Mouse (Mus musculus) lung, postnatal 4 days (tissue): ENCODE results near the gene Ccdc171.
A peak's percentile ranks its signal among the peaks of the same experiment; 100 is the strongest.
"Not testable (repeated sequence)": the region's sequence is repeated elsewhere in the genome, so short reads cannot be mapped to it uniquely, and the experiment has no call there.

ENCODE experiments used
- DNase-seq, 2 experiments: peaks; one replicate each; pipeline ENCODE4 v3.0.0; 2021

Ccdc171 gene

GRCm38 (mm10) chr4:83526270-83526987, 1.1 kb downstream of the Ccdc171 start:
- DNase-seq: no peak

- no peak for DNase-seq
Observed at GRCm38 (mm10) chr4:83526988-83527334, 1.6 kb downstream of the Ccdc171 start.

GRCm38 (mm10) chr4:83527921-83528320, 2.6 kb downstream of the Ccdc171 start:
- peak in 1 of 2 experiments; percentile 43 for DNase-seq

GRCm38 (mm10) chr4:83530060-83530459, 4.7 kb downstream of the Ccdc171 start:
- DNase-seq: not testable (repeated sequence)

- no peak for DNase-seq
Observed at GRCm38 (mm10) chr4:83533168-83533911, 8.0 kb downstream of the Ccdc171 start.

GRCm38 (mm10) chr4:83534024-83534423, 8.7 kb downstream of the Ccdc171 start:
- no peak for DNase-seq

- peak in 1 of 2 experiments; percentile 29 for DNase-seq
Observed at GRCm38 (mm10) chr4:83549501-83549900, 24.2 kb downstream of the Ccdc171 start.

- DNase-seq: no peak
Observed at GRCm38 (mm10) chr4:83567190-83568113, 42.1 kb downstream of the Ccdc171 start.

- peak; percentile 40 to 54 for DNase-seq
Observed at GRCm38 (mm10) chr4:83568145-83568544, 42.8 kb downstream of the Ccdc171 start.

- no peak for DNase-seq
Observed at GRCm38 (mm10) chr4:83570569-83570968, 45.2 kb downstream of the Ccdc171 start.

- DNase-seq: no peak
Observed at GRCm38 (mm10) chr4:83571033-83571432, 45.7 kb downstream of the Ccdc171 start.

GRCm38 (mm10) chr4:83572521-83572920, 47.2 kb downstream of the Ccdc171 start:
- DNase-seq: no peak

GRCm38 (mm10) chr4:83576315-83576714, 51.0 kb downstream of the Ccdc171 start:
- DNase-seq: no peak

GRCm38 (mm10) chr4:83580157-83580556, 54.8 kb downstream of the Ccdc171 start:
- no peak for DNase-seq

GRCm38 (mm10) chr4:83587563-83587962, 62.2 kb downstream of the Ccdc171 start:
- DNase-seq: no peak

- no peak for DNase-seq
Observed at GRCm38 (mm10) chr4:83596486-83596885, 71.1 kb downstream of the Ccdc171 start.

GRCm38 (mm10) chr4:83611111-83611510, 85.8 kb downstream of the Ccdc171 start:
- no peak for DNase-seq

- DNase-seq: peak; percentile 41 to 79
Observed at GRCm38 (mm10) chr4:83623021-83623711, 97.8 kb downstream of the Ccdc171 start.

- DNase-seq: no peak
Observed at GRCm38 (mm10) chr4:83623732-83624131, 98.4 kb downstream of the Ccdc171 start.

- no peak for DNase-seq
Observed at GRCm38 (mm10) chr4:83651453-83651852, 126.1 kb downstream of the Ccdc171 start.

- no peak for DNase-seq
Observed at GRCm38 (mm10) chr4:83655396-83655795, 130.1 kb downstream of the Ccdc171 start.

- peak; percentile 33 to 61 for DNase-seq
Observed at GRCm38 (mm10) chr4:83656571-83656970, 131.2 kb downstream of the Ccdc171 start.

GRCm38 (mm10) chr4:83657021-83657420, 131.7 kb downstream of the Ccdc171 start:
- no peak for DNase-seq
